26 mouse cellular contexts compared by ENCODE assay signal in genomic region chr7:70574194-70574593, GRCm38 (mm10).
DNase-seq lines count a peak whose midpoint lies in the region; ATAC-seq and TF ChIP-seq lines count a peak whose summit lies in the region.
"Had no signal": no experiment of that assay in that cellular context is flagged by ENCODE, and none has a peak within 500 bp of the region (broad histone marks: within the 10 kb centered on the region; RNA-seq: fewer than 3 reads in every experiment).

No protein-coding gene starts in this region.

- no peak overlapping the region for H3K9ac ChIP-seq in kidney, embryonic 15.5 days
- H3K9ac ChIP-seq: embryonic facial prominence, embryonic 12.5 days; forebrain, embryonic 12.5 days; forebrain, embryonic 15.5 days; heart, embryonic 13.5 days; hindbrain, embryonic 14.5 days had no signal

- WGBS in kidney, adult 2 months = 69% methylated on average over 6 of the region's 6 CpGs
- WGBS in kidney, embryonic 15.5 days = 64% methylated on average over 6 of the region's 6 CpGs

- no peak for TF ChIP-seq POLR2A in kidney, adult 2 months (IDR thresholded peaks at IDR 0.05; ENCODE audit: low read depth, low read length)

- H3K4me1 ChIP-seq in kidney, adult 2 months (ENCODE audit: control insufficient read depth, insufficient read depth, low read length) = peaks cover 6% of the 10 kb centered on the region
- H3K4me1 ChIP-seq in kidney, embryonic 15.5 days = peaks cover 14% of the 10 kb centered on the region

- H3K4me2 ChIP-seq in kidney, embryonic 15.5 days = no peak overlapping the region
- H3K4me2 ChIP-seq: embryonic facial prominence, embryonic 12.5 days; forebrain, embryonic 12.5 days; forebrain, embryonic 15.5 days; heart, embryonic 13.5 days; hindbrain, embryonic 14.5 days had no signal

- intact Hi-C loops in left cerebral cortex, postnatal 14 days (cut with DNase I) = no loop called here

- no peak overlapping the region for H3K27ac ChIP-seq in kidney, adult 2 months (ENCODE audit: insufficient read depth, low read depth, low read length)
- no peak overlapping the region for H3K27ac ChIP-seq in kidney, embryonic 15.5 days
- H3K27ac ChIP-seq: embryonic facial prominence, embryonic 12.5 days; forebrain, embryonic 12.5 days; forebrain, embryonic 15.5 days; heart, adult 2 months; heart, embryonic 10.5 days; heart, embryonic 13.5 days; hindbrain, embryonic 14.5 days had no signal

- ATAC-seq in Patski = peak; percentile 95
- no peak for ATAC-seq in kidney, embryonic 15.5 days (replicated peaks; ENCODE audit: low FRiP score)
- ATAC-seq: activated CD4-positive, CD25-positive, alpha-beta regulatory T cell, adult 4 months; forebrain, embryonic 15.5 days; intestine, postnatal 0 days had no signal

- POLR2A ChIA-PET in Patski (lab: Charles Lee) = interaction anchor here (0.6 to 0.7 kb wide), 2 partner anchors 70 to 126 kb away, joined by 3 to 5 read pairs; no protein-coding TSS in a partner anchor

- in situ Hi-C loops in Patski (cut with MboI; ENCODE audit: low pct_unique_long_range_greater_than_20kb) = loop anchor here (10.0 kb wide), 1 partner anchor 131 kb away; no protein-coding TSS in a partner anchor

- no peak for TF ChIP-seq CTCF in kidney, adult 2 months (conservative IDR thresholded peaks at IDR 0.05; ENCODE audit: insufficient read depth, insufficient read length, low read depth, low read length)
- no peak for TF ChIP-seq CTCF in Patski (IDR thresholded peaks at IDR 0.05)

- peak; percentile 12 for DNase-seq in kidney, adult 2 months
- DNase-seq in kidney, adult 9 months = no peak
- DNase-seq in 3T3-L1 (ENCODE audit: low read depth, low spot score) (peak; percentile 90), Patski (ENCODE audit: low read depth, low spot score) (no peak)
- peak; percentile 3 for DNase-seq in fibroblast of lung, adult 2 months (ENCODE audit: low read depth)
- no peak for DNase-seq in left cerebral cortex, postnatal 14 days (ENCODE audit: low spot score in 2 of 2)
- DNase-seq in right cerebral cortex, postnatal 10 days (ENCODE audit: low spot score in 2 of 2) = no peak
- DNase-seq: adrenal gland, postnatal 10 days; adrenal gland, postnatal 36 days; cerebellum, adult 18-20 months; cerebellum, adult 9-10 months; cerebellum, postnatal 14 days; gastrocnemius, postnatal 10 days; gastrocnemius, postnatal 36 days; heart, adult 2 months; heart, postnatal 14 days; heart, postnatal 4 days had no signal

- no peaks in the 10 kb centered on the region for H3K36me3 ChIP-seq in kidney, adult 2 months (ENCODE audit: control insufficient read depth, insufficient read depth, low read length)
- no peaks in the 10 kb centered on the region for H3K36me3 ChIP-seq in kidney, embryonic 15.5 days
- H3K36me3 ChIP-seq: embryonic facial prominence, embryonic 12.5 days; forebrain, embryonic 12.5 days; forebrain, embryonic 15.5 days; heart, embryonic 10.5 days; heart, embryonic 13.5 days had no signal

- no peak overlapping the region for H3K4me3 ChIP-seq in kidney, adult 2 months (ENCODE audit: insufficient read depth, low read depth, low read length)
- no peak overlapping the region for H3K4me3 ChIP-seq in kidney, embryonic 15.5 days (replicated peaks)
- H3K4me3 ChIP-seq: embryonic facial prominence, embryonic 12.5 days; forebrain, embryonic 12.5 days; forebrain, embryonic 15.5 days; heart, adult 2 months; heart, embryonic 10.5 days; heart, embryonic 13.5 days had no signal

- H3K27me3 ChIP-seq in kidney, adult 2 months (replicated peaks; ENCODE audit: control insufficient read depth, insufficient read depth, low read length) = no peaks in the 10 kb centered on the region
- H3K27me3 ChIP-seq in Patski = no peaks in the 10 kb centered on the region
- H3K27me3 ChIP-seq in kidney, embryonic 15.5 days = no peaks in the 10 kb centered on the region
- H3K27me3 ChIP-seq: embryonic facial prominence, embryonic 12.5 days; forebrain, embryonic 12.5 days; forebrain, embryonic 15.5 days; heart, embryonic 13.5 days had no signal

- CTCF ChIA-PET in Patski (lab: Charles Lee) = interaction anchor here (1.4 kb wide), 1 partner anchor 15 kb away, joined by 4 read pairs; no protein-coding TSS in a partner anchor

- no peaks in the 10 kb centered on the region for H3K9me3 ChIP-seq in kidney, embryonic 15.5 days (replicated peaks)
- H3K9me3 ChIP-seq: embryonic facial prominence, embryonic 12.5 days; forebrain, embryonic 12.5 days; forebrain, embryonic 15.5 days; heart, embryonic 10.5 days; heart, embryonic 13.5 days had no signal

Comparison
In these comparisons a context has a peak if more than half of its experiments do, and no peak if none do; other contexts are left out.
1. DNase-seq: peak in kidney, adult 2 months (single experiment), 3T3-L1 (single experiment) and fibroblast of lung, adult 2 months (single experiment); none in kidney, adult 9 months (single experiment), Patski (single experiment), left cerebral cortex, postnatal 14 days (0 of 2) and right cerebral cortex, postnatal 10 days (0 of 2).